10 mouse cellular contexts compared by ENCODE assay signal in the genomic region with DNA sequence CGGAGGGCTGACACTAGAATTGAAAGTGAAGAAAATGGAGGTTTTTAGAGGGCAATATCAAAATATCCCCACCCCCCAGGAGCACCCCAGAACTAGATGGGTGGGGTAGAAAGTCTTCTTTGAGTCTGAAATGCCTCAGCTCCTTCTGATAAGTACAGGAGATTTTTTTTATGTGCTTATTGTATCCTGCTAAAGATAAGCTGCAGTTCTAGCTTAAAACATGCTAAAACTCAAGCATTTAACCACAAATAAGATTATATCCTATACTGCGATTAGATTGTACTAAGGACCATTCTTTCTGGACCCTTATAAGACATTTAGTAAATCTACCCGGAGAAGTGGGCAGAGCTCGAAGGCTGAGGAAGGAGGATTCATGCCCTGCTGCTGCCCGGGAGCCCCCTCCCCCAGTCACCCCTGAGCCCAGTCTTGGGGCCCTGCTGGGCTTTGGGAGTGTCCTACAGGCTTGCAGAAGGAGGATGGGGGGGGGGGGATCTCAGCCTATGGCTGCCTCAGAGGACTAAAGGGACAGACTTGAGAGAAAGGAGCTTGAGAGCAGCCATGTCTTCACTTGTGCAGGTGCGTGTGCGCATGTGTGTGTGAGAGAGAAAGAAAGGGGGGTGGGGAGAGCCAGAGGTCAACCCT.
DNase-seq lines count a peak whose midpoint lies in the region; ATAC-seq lines count a peak whose summit lies in the region.
"Had no signal": no experiment of that assay in that cellular context is flagged by ENCODE, and none has a peak within 500 bp of the region (broad histone marks: within the 10 kb centered on the region; RNA-seq: fewer than 3 reads in every experiment).

No protein-coding gene starts in this region.

- DNase-seq in forebrain, embryonic 14.5 days (ENCODE audit: low spot score), result no peak
- DNase-seq in liver, embryonic 13.5 days, result no peak
- no peak for DNase-seq in kidney, adult 9 months
- DNase-seq in lung, adult 18-20 months, result no peak
- DNase-seq: cerebellum, adult 18-20 months; gastrocnemius, postnatal 14 days had no signal

- H3K9ac ChIP-seq in neural tube, embryonic 12.5 days, result 0 out of 2 replicates have a peak overlapping the region, but pooled peaks have one; percentile 38
- no peak overlapping the region for H3K9ac ChIP-seq in neural tube, embryonic 15.5 days (replicated peaks)
- H3K9ac ChIP-seq in forebrain, embryonic 14.5 days (ENCODE audit: low read length), result peak overlapping the region; percentile 18; the same call in 1 of the 2 replicates
- no peak overlapping the region for H3K9ac ChIP-seq in liver, embryonic 13.5 days
- H3K9ac ChIP-seq in neural tube, embryonic 13.5 days, result peak overlapping the region; percentile 47

- peaks cover 26% of the 10 kb centered on the region for H3K4me1 ChIP-seq in neural tube, embryonic 12.5 days
- peaks cover 30% of the 10 kb centered on the region for H3K4me1 ChIP-seq in neural tube, embryonic 15.5 days
- peaks cover 14% of the 10 kb centered on the region for H3K4me1 ChIP-seq in forebrain, embryonic 14.5 days (ENCODE audit: control insufficient read depth, insufficient read depth, low read length)
- peaks cover 37% of the 10 kb centered on the region for H3K4me1 ChIP-seq in liver, embryonic 13.5 days (replicated peaks)
- H3K4me1 ChIP-seq in neural tube, embryonic 13.5 days (replicated peaks), result peaks cover 32% of the 10 kb centered on the region

- H3K9me3 ChIP-seq in neural tube, embryonic 12.5 days, result no peaks in the 10 kb centered on the region
- H3K9me3 ChIP-seq in neural tube, embryonic 15.5 days (replicated peaks), result no peaks in the 10 kb centered on the region
- no peaks in the 10 kb centered on the region for H3K9me3 ChIP-seq in forebrain, embryonic 14.5 days (replicated peaks; ENCODE audit: control insufficient read depth, low read length)
- no peaks in the 10 kb centered on the region for H3K9me3 ChIP-seq in liver, embryonic 13.5 days (replicated peaks)
- H3K9me3 ChIP-seq in neural tube, embryonic 13.5 days, result no peaks in the 10 kb centered on the region

- H3K27me3 ChIP-seq in neural tube, embryonic 12.5 days (replicated peaks), result no peaks in the 10 kb centered on the region
- no peaks in the 10 kb centered on the region; the same call in 1 of the 2 replicates for H3K27me3 ChIP-seq in neural tube, embryonic 15.5 days (replicated peaks)
- H3K27me3 ChIP-seq in forebrain, embryonic 14.5 days (replicated peaks; ENCODE audit: control insufficient read depth, insufficient read depth, low read length), result 0 out of 2 replicates have a peak, but pooled peaks cover 5% of the 10 kb centered on the region
- H3K27me3 ChIP-seq in liver, embryonic 13.5 days, result peaks cover 3% of the 10 kb centered on the region; the same call in 1 of the 2 replicates
- H3K27me3 ChIP-seq in neural tube, embryonic 13.5 days, result peaks cover 3% of the 10 kb centered on the region; the same call in 1 of the 2 replicates

- H3K36me3 ChIP-seq in neural tube, embryonic 12.5 days, result no peaks in the 10 kb centered on the region
- no peaks in the 10 kb centered on the region for H3K36me3 ChIP-seq in neural tube, embryonic 15.5 days
- H3K36me3 ChIP-seq in forebrain, embryonic 14.5 days (ENCODE audit: control insufficient read depth, insufficient read depth, low read length), result no peaks in the 10 kb centered on the region
- H3K36me3 ChIP-seq in liver, embryonic 13.5 days, result no peaks in the 10 kb centered on the region
- H3K36me3 ChIP-seq in neural tube, embryonic 13.5 days, result no peaks in the 10 kb centered on the region

- H3K4me2 ChIP-seq in neural tube, embryonic 12.5 days (replicated peaks), result peak overlapping the region; percentile 40
- H3K4me2 ChIP-seq in neural tube, embryonic 15.5 days, result no peak overlapping the region
- H3K4me2 ChIP-seq in forebrain, embryonic 14.5 days (ENCODE audit: low read length), result no peak overlapping the region; the same call in 1 of the 2 replicates
- H3K4me2 ChIP-seq in liver, embryonic 13.5 days, result peak overlapping the region; percentile 28
- peak overlapping the region; percentile 20; the same call in 1 of the 2 replicates for H3K4me2 ChIP-seq in neural tube, embryonic 13.5 days

- H3K27ac ChIP-seq in neural tube, embryonic 12.5 days, result no peak overlapping the region
- H3K27ac ChIP-seq in neural tube, embryonic 15.5 days (replicated peaks), result no peak overlapping the region; the same call in 1 of the 2 replicates
- peak overlapping the region; percentile 70; the same call in 1 of the 2 replicates for H3K27ac ChIP-seq in forebrain, embryonic 14.5 days (ENCODE audit: low read depth, low read length)
- H3K27ac ChIP-seq in liver, embryonic 13.5 days, result no peak overlapping the region
- peak overlapping the region; percentile 64; the same call in 1 of the 2 replicates for H3K27ac ChIP-seq in neural tube, embryonic 13.5 days (replicated peaks)

- ATAC-seq in neural tube, embryonic 12.5 days (ENCODE audit: low FRiP score, low read depth), result peak; percentile 51
- ATAC-seq in neural tube, embryonic 15.5 days (ENCODE audit: low FRiP score), result no peak
- no peak; the same call in 1 of the 2 replicates for ATAC-seq in forebrain, embryonic 14.5 days
- no peak for ATAC-seq in liver, embryonic 13.5 days (ENCODE audit: low read depth)
- ATAC-seq in neural tube, embryonic 13.5 days (ENCODE audit: low read depth), result peak; percentile 48; the same call in 1 of the 2 replicates

- 19% methylated on average over 7 of the region's 7 CpGs for WGBS in neural tube, embryonic 12.5 days
- WGBS in neural tube, embryonic 15.5 days, result 29% methylated on average over 7 of the region's 7 CpGs
- 9% methylated on average over 7 of the region's 7 CpGs for WGBS in forebrain, embryonic 14.5 days
- 46% methylated on average over 7 of the region's 7 CpGs for WGBS in liver, embryonic 13.5 days (ENCODE audit: insufficient replicate concordance)
- WGBS in neural tube, embryonic 13.5 days, result 21% methylated on average over 7 of the region's 7 CpGs

- H3K4me3 ChIP-seq in neural tube, embryonic 12.5 days, result no peak overlapping the region
- H3K4me3 ChIP-seq in neural tube, embryonic 15.5 days (replicated peaks), result no peak overlapping the region
- no peak overlapping the region for H3K4me3 ChIP-seq in forebrain, embryonic 14.5 days (ENCODE audit: low read depth, low read length)
- no peak overlapping the region for H3K4me3 ChIP-seq in liver, embryonic 13.5 days (replicated peaks)
- H3K4me3 ChIP-seq in neural tube, embryonic 13.5 days, result no peak overlapping the region
- H3K4me3 ChIP-seq: megakaryocyte, embryonic 14.5 days had no signal

Comparison
In these comparisons a context has a peak if more than half of its experiments do, and no peak if none do; other contexts are left out.
1. ATAC-seq: peak in neural tube, embryonic 12.5 days (single experiment) and neural tube, embryonic 13.5 days (single experiment); none in neural tube, embryonic 15.5 days (single experiment), forebrain, embryonic 14.5 days (single experiment) and liver, embryonic 13.5 days (single experiment).
2. H3K27ac ChIP-seq: peak in forebrain, embryonic 14.5 days (single experiment) and neural tube, embryonic 13.5 days (single experiment); none in neural tube, embryonic 12.5 days (single experiment), neural tube, embryonic 15.5 days (single experiment) and liver, embryonic 13.5 days (single experiment).
3. H3K4me2 ChIP-seq: peak in neural tube, embryonic 12.5 days (single experiment), liver, embryonic 13.5 days (single experiment) and neural tube, embryonic 13.5 days (single experiment); none in neural tube, embryonic 15.5 days (single experiment) and forebrain, embryonic 14.5 days (single experiment).
4. H3K9ac ChIP-seq: peak in neural tube, embryonic 12.5 days (single experiment), forebrain, embryonic 14.5 days (single experiment) and neural tube, embryonic 13.5 days (single experiment); none in neural tube, embryonic 15.5 days (single experiment) and liver, embryonic 13.5 days (single experiment).